Mouse (Mus musculus) olfactory bulb, adult 2 months (tissue): ENCODE data around the gene Fgf6.

Experiments
- CTCF ChIP-seq: fragments of 200-500 bp; IDR thresholded peaks from 2 replicates; pipeline ENCODE4 v1.5.1; 2012; ENCODE audit warnings: low read depth, mild to moderate bottlenecking, low read length, moderate library complexity; ENCODE audit not compliant: insufficient read depth
- POLR2A ChIP-seq: fragments of 200-500 bp; IDR thresholded peaks from 2 replicates; pipeline ENCODE4 v1.6.1; 2012; ENCODE audit warnings: mild to moderate bottlenecking, low read depth, low read length, moderate library complexity; ENCODE audit not compliant: insufficient read depth

GRCm38 (mm10) chr6:127063915-127064314, 48.5 kb downstream of the Fgf6 start:
- TF ChIP-seq POLR2A, result no peak
- no peak for TF ChIP-seq CTCF
